Mouse (Mus musculus): ENCODE results near the gene Magi2.

- TF ChIP-seq CTCF (IDR thresholded peaks at IDR 0.05; ENCODE audit: borderline replicate concordance, control insufficient read depth, extremely low read depth, insufficient read depth, low read length, poor library complexity) = no peak
- no peak for TF ChIP-seq POLR2A (IDR thresholded peaks at IDR 0.05; ENCODE audit: control insufficient read depth, extremely low read depth, insufficient read depth, low read length, poor library complexity)
These were observed 1265.8 kb downstream of the Magi2 start for GRCm38 (mm10) chr5:20492679-20493078.

All from thymus, adult 2 months (tissue).